Mouse (Mus musculus) myocyte (in vitro differentiated cells): Measurements from ENCODE around the gene P2ry13. TPM values are rescaled to one million over a fixed set of nuclear protein-coding genes. Genes with fewer than 3 reads are reported as not detected.

Experiments
- H3K27me3 ChIP-seq: one replicate; pipeline ENCODE4 v1.6.1; 2011; ENCODE audit not compliant: control insufficient read depth, insufficient read depth, insufficient read length
- H3K36me3 ChIP-seq: one replicate; pipeline ENCODE4 v1.6.1; 2011; ENCODE audit not compliant: control insufficient read depth, insufficient read depth
- H3K4me2 ChIP-seq: one replicate; pipeline ENCODE4 v1.6.1; 2011; ENCODE audit warnings: low read depth, control low read depth
- H3K4me3 ChIP-seq: one replicate; pipeline ENCODE4 v1.5.1; 2011; ENCODE audit warnings: mild to moderate bottlenecking, control low read depth, moderate library complexity
- H3K79me2 ChIP-seq: one replicate; pipeline ENCODE4 v1.6.1; 2011; ENCODE audit not compliant: control insufficient read depth, insufficient read depth
- H3ac ChIP-seq: one replicate; pipeline ENCODE4 v1.6.1; 2011; ENCODE audit not compliant: control insufficient read depth, insufficient read length
- CEBPB ChIP-seq: IDR thresholded peaks from 2 replicates; pipeline ENCODE4 v1.6.1; 2011; ENCODE audit warnings: mild to moderate bottlenecking, moderate library complexity; ENCODE audit not compliant: poor library complexity, insufficient read depth, severe bottlenecking
- E2F4 ChIP-seq: IDR thresholded peaks from one replicate; pipeline ENCODE4 v1.6.1; 2011; ENCODE audit warnings: mild to moderate bottlenecking, control low read depth, moderate library complexity; ENCODE audit not compliant: insufficient read depth
- MAX ChIP-seq: IDR thresholded peaks from one replicate; pipeline ENCODE4 v1.6.1; 2011; ENCODE audit warnings: low read depth, mild to moderate bottlenecking, control low read depth
- MYOD1 ChIP-seq, 3 experiments: IDR thresholded peaks; one replicate each; pipeline ENCODE4 v1.6.1; 2011; ENCODE audit warnings: control low read depth in 2 of 3, low read depth in 2 of 3, mild to moderate bottlenecking in 2 of 3, moderate library complexity in 1 of 3; ENCODE audit not compliant: insufficient read length in 2 of 3, control insufficient read depth in 1 of 3
- MYOG ChIP-seq, 3 experiments: IDR thresholded peaks; one replicate each; pipeline ENCODE4 v1.6.1; 2011; ENCODE audit warnings: control low read depth in 2 of 3, low read depth in 2 of 3, mild to moderate bottlenecking in 2 of 3; ENCODE audit not compliant: insufficient read length in 2 of 3, control insufficient read depth in 1 of 3, insufficient read depth in 1 of 3
- POLR2A ChIP-seq: IDR thresholded peaks from one replicate; pipeline ENCODE4 v1.6.1; 2011; ENCODE audit warnings: low read depth, mild to moderate bottlenecking, control low read depth, moderate library complexity; ENCODE audit not compliant: insufficient read length
- POLR2AphosphoS2 ChIP-seq: IDR thresholded peaks from one replicate; pipeline ENCODE4 v1.6.1; 2011; ENCODE audit warnings: low read depth, control low read depth; ENCODE audit not compliant: insufficient read length
- REST ChIP-seq: IDR thresholded peaks from one replicate; pipeline ENCODE4 v1.6.1; 2011; ENCODE audit warnings: mild to moderate bottlenecking, control low read depth, moderate library complexity; ENCODE audit not compliant: insufficient read depth, insufficient read length
- SRF ChIP-seq: IDR thresholded peaks from one replicate; pipeline ENCODE4 v1.6.1; 2011; ENCODE audit warnings: low read depth; ENCODE audit not compliant: control insufficient read depth, insufficient read length
- TCF12 ChIP-seq: IDR thresholded peaks from one replicate; pipeline ENCODE4 v1.6.1; 2011; ENCODE audit warnings: mild to moderate bottlenecking, control low read depth; ENCODE audit not compliant: poor library complexity, insufficient read depth, severe bottlenecking
- TCF3 ChIP-seq: IDR thresholded peaks from one replicate; pipeline ENCODE4 v1.6.1; 2011; ENCODE audit warnings: low read depth, control low read depth; ENCODE audit not compliant: insufficient read length
- USF1 ChIP-seq: IDR thresholded peaks from one replicate; pipeline ENCODE4 v1.6.1; 2011; ENCODE audit warnings: low read depth, mild to moderate bottlenecking, control low read depth, moderate library complexity
- polyA plus RNA-seq: library from polyadenylated mRNA; unstranded; fragments of >200 nt; fragmentation: generic; extraction: Trizol; gene quantifications from one replicate; pipeline ENCODE4 v1.2.1, GENCODE M21; 2012; ENCODE audit warnings: missing spikeins

Gene P2ry13
- polyA plus RNA-seq, 1 experiment: not detected

DNA sequence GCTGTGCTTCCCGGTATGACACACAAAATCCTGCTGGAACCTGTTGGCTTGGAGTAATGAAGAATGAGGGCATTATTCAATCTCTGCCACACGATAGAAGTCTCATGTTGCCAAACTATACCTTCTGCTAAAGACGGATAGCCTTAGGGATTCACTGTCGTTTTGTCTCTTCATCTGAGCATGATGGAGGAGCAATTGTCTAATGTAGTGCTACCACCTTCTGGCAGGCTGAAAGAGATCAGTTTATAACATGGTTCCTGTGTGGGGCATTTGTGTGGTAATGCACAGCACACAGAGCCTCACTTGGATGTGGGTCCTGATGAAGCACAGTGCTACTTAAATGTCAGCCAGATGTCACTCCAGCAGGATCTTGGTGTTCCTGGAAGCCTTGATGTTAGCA is 41.5 kb downstream of the P2ry13 start:
- TF ChIP-seq POLR2A (no peak), MYOD1 (IDR thresholded peaks at IDR 0.05; ENCODE audit: control insufficient read depth in 1 of 3, insufficient read length in 2 of 3, low read depth in 2 of 3) (no peak), USF1 (no peak), SRF (no peak), MAX (no peak), TCF3 (no peak), E2F4 (no peak), CEBPB (no peak), REST (no peak), TCF12 (no peak)
- H3K79me2 ChIP-seq: no peaks in the 10 kb centered on the region
- no peak overlapping the region for H3K4me3 ChIP-seq
- no peaks in the 10 kb centered on the region for H3K36me3 ChIP-seq
- H3K27me3 ChIP-seq: no peaks in the 10 kb centered on the region
- no peak overlapping the region for H3ac ChIP-seq
- H3K4me2 ChIP-seq: no peak overlapping the region

DNA sequence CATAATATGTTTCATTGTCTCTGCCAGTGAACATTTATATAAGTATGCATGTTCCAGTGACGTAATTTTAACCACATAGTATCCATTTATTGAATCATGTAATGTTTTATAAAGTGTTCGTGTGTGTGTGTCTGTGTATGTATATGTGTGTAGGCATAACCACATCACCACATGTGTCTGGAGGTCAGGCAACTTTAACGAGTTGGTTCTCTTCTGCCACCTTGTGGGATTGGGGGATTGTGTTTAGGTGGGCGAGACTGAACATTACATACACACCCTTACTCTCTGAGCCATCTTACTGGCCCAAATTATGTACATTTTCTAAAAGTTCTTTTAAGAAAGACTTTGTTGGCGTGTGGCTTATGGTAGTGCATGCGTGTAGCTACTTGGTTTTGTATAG is 42.2 kb downstream of the P2ry13 start:
- TF ChIP-seq E2F4 (no peak), TCF12 (no peak), TCF3 (no peak), MAX (no peak), MYOG (IDR thresholded peaks at IDR 0.05; ENCODE audit: control insufficient read depth in 1 of 3, insufficient read depth in 1 of 3, insufficient read length in 2 of 3, low read depth in 2 of 3) (no peak), REST (no peak), USF1 (no peak), SRF (no peak), CEBPB (no peak), POLR2AphosphoS2 (no peak), POLR2A (no peak), MYOD1 (IDR thresholded peaks at IDR 0.05; ENCODE audit: control insufficient read depth in 1 of 3, insufficient read length in 2 of 3, low read depth in 2 of 3) (no peak)

DNA sequence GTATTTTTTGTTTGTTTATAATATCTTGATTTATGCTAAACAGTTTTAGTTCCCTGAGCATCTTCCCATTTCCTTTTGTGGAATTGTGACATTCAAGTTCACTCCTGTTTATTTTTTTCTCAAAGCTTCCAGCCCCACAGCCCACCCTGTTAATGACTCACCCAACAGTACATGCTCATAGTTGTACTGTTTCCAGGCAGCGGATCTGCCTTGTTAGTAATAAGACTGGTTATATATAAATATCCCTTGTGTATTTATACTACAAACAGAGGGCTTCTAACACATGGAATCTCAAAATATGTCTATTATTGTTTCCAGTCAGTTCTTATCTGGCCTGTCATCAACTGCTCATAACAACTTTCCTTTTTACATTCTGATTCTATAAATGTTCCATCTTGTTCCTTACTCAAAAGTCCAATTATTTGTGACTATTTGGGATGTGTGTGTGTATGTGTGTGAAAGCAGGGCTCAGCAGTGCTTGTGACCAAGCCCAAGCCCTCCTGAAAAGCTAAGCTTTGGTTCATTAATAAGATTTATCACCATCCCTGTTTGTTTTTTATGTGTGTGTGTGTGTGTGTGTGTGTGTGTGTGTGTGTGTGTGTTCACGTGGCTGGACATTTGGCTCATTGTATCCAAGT is 43.1 kb downstream of the P2ry13 start:
- Histone ChIP-seq H3K36me3 (no peaks in the 10 kb centered on the region), H3K4me2 (no peak overlapping the region), H3ac (no peak overlapping the region), H3K4me3 (no peak overlapping the region), H3K79me2 (no peaks in the 10 kb centered on the region), H3K27me3 (no peaks in the 10 kb centered on the region)
- TF ChIP-seq POLR2AphosphoS2: no peak
- TF ChIP-seq MYOG (IDR thresholded peaks at IDR 0.05; ENCODE audit: control insufficient read depth in 1 of 3, insufficient read depth in 1 of 3, insufficient read length in 2 of 3, low read depth in 2 of 3): no peak
- no peak for TF ChIP-seq TCF12
- TF ChIP-seq POLR2A: no peak
- TF ChIP-seq USF1: no peak
- no peak for TF ChIP-seq SRF
- no peak for TF ChIP-seq REST
- TF ChIP-seq TCF3: no peak
- TF ChIP-seq E2F4: no peak
- no peak for TF ChIP-seq MYOD1 (IDR thresholded peaks at IDR 0.05; ENCODE audit: control insufficient read depth in 1 of 3, insufficient read length in 2 of 3, low read depth in 2 of 3)
- TF ChIP-seq MAX: no peak
- TF ChIP-seq CEBPB: no peak

More for the DNA sequence above, 42.2 kb downstream of the P2ry13 start:
- Histone ChIP-seq H3K36me3 (no peaks in the 10 kb centered on the region), H3K27me3 (no peaks in the 10 kb centered on the region), H3K79me2 (no peaks in the 10 kb centered on the region), H3K4me2 (no peak overlapping the region), H3ac (no peak overlapping the region), H3K4me3 (no peak overlapping the region)

DNA sequence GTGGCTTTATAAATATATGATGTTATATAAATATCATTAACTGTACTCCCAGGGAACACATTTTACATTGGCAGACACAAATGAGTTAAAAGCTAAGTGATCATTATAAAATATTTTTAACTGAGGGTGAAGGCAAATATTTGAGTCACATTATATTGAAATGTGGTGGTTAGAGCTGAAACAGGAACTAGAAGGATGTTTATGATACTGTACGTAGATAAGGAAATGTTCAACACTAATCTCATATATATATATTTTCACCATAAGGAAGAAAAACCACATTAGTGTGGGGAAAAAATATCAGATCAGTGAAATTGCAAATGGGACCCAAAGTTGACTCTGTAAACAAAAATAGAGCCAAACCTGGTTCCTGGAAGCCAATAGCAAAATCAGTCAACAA is 50.2 kb downstream of the P2ry13 start:
- Histone ChIP-seq H3K4me3 (no peak overlapping the region), H3K36me3 (no peaks in the 10 kb centered on the region), H3K4me2 (no peak overlapping the region), H3K79me2 (no peaks in the 10 kb centered on the region), H3ac (no peak overlapping the region), H3K27me3 (no peaks in the 10 kb centered on the region)
- TF ChIP-seq POLR2A (no peak), POLR2AphosphoS2 (no peak), TCF3 (no peak), CEBPB (no peak)

Other genes starting within 250 kb of the P2ry13 start
- gene Med12l, start 205.1 kb downstream of the P2ry13 start, polyA plus RNA-seq: 0.01 TPM
- gene Gpr171, start 109.1 kb downstream of the P2ry13 start, polyA plus RNA-seq: not detected
- gene P2ry14, start 57.3 kb downstream of the P2ry13 start, polyA plus RNA-seq: 0.07 TPM
- gene Gpr87, start 15.8 kb downstream of the P2ry13 start, polyA plus RNA-seq: not detected
- not detected for gene P2ry12, start 52.0 kb upstream of the P2ry13 start, polyA plus RNA-seq
- 0.05 TPM for gene Igsf10, start 133.5 kb upstream of the P2ry13 start, polyA plus RNA-seq